Mouse (Mus musculus): Measurements from ENCODE around the gene Lce1e. TPM values are rescaled to one million over a fixed set of nuclear protein-coding genes. Genes with fewer than 3 reads are reported as not detected.
"Not testable (repeated sequence)": the region's sequence is repeated elsewhere in the genome, so short reads cannot be mapped to it uniquely, and the experiment has no call there.

Lce1e gene
- not detected in 2 replicates for polyA plus RNA-seq (2016; fragmentation: Nextera tagmentation; extraction: Ambion mirVana)

- H3K36me3 ChIP-seq = no peaks in the 10 kb centered on the region
- DNase-seq (ENCODE audit: low spot score) = no peak
- H3K27me3 ChIP-seq (ENCODE audit: low read depth, poor library complexity, severe bottlenecking) = no peaks in the 10 kb centered on the region
- no peaks in the 10 kb centered on the region for H3K4me1 ChIP-seq
- no peaks in the 10 kb centered on the region for H3K9me3 ChIP-seq (replicated peaks)
- WGBS = 88% methylated on average over 2 of the region's 2 CpGs
- no peak within 1 kb of the TSS for H3K27ac ChIP-seq
- H3K4me3 ChIP-seq = no peak within 1 kb of the TSS
Measured at GRCm38 (mm10) chr3:92708974-92709373, at the start of gene Lce1e. TSS of gene Lce1e (minus strand) at chr3:92709074.

DNA sequence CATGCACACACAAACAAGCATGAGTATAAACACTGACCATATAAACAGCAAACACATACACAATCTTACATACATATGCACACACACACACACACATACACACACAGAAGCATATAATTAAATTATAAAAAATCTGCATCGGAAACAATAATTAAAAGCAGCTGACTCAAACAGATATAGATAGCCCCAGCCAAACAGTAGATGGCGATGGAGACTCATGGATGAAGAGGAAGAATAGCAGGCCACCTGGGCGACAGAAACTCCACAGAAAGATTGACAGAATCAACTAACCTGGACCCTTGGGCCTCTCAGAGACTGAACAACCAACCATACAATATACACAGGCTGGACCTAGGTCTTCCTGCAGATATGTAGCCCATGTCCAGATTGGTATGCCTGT lies 44.3 kb upstream of the Lce1e start:
- Histone ChIP-seq H3K4me3 (no peak overlapping the region), H3K27ac (no peak overlapping the region), H3K36me3 (no peaks in the 10 kb centered on the region), H3K4me1 (no peaks in the 10 kb centered on the region), H3K27me3 (ENCODE audit: low read depth, poor library complexity, severe bottlenecking) (no peaks in the 10 kb centered on the region), H3K9me3 (replicated peaks) (no peaks in the 10 kb centered on the region)
- WGBS = 42% methylated on average over 3 of the region's 3 CpGs
- no peak for DNase-seq (ENCODE audit: low spot score)

GRCm38 (mm10) chr3:92752238-92752637 lies 43.4 kb upstream of the Lce1e start, which contains the start of gene Lce1g:
TSS of gene Lce1g (minus strand) at chr3:92752338.
- no peaks in the 10 kb centered on the region for H3K9me3 ChIP-seq (replicated peaks)
- 72% methylated on average over 1 of the region's 1 CpGs for WGBS
- no peak within 1 kb of the TSS for H3K27ac ChIP-seq
- no peak for DNase-seq (ENCODE audit: low spot score)
- no peaks in the 10 kb centered on the region for H3K36me3 ChIP-seq
- H3K27me3 ChIP-seq (ENCODE audit: low read depth, poor library complexity, severe bottlenecking) = no peaks in the 10 kb centered on the region
- H3K4me3 ChIP-seq = no peak within 1 kb of the TSS
- no peaks in the 10 kb centered on the region for H3K4me1 ChIP-seq

GRCm38 (mm10) chr3:92738996-92739395 lies 30.1 kb upstream of the Lce1e start, which contains the start of gene Gm38119:
TSS of gene Gm38119 (minus strand) at chr3:92739096.
- Histone ChIP-seq H3K27ac (no peak within 1 kb of the TSS), H3K4me1 (no peaks in the 10 kb centered on the region), H3K9me3 (replicated peaks) (no peaks in the 10 kb centered on the region), H3K4me3 (no peak within 1 kb of the TSS), H3K36me3 (no peaks in the 10 kb centered on the region), H3K27me3 (ENCODE audit: low read depth, poor library complexity, severe bottlenecking) (no peaks in the 10 kb centered on the region)
- DNase-seq (ENCODE audit: low spot score) = no peak
- 81% methylated on average over 1 of the region's 1 CpGs for WGBS

DNA sequence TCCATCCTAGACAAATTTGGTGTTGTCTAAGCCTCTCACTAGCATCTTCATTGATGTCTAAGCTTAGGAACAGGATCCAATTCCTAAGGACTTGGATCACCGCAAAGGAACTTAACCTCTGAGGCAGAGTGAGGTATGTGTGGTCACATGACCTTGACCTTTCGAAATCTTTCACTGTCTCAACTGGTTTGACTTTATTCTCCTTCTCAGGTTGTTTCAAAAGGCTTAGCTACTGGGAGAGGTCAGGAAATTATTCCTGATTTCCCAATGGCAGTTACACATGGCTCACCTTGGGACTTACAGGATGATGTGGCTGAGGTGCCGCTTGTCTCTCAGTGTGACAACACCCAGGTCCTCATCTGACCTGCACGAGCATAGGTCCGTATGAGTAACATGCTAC lies 13.8 kb upstream of the Lce1e start:
- WGBS = 88% methylated on average over 5 of the region's 5 CpGs
- no peaks in the 10 kb centered on the region for H3K27me3 ChIP-seq (ENCODE audit: low read depth, poor library complexity, severe bottlenecking)
- H3K27ac ChIP-seq = no peak overlapping the region
- no peak for DNase-seq (ENCODE audit: low spot score)
- H3K9me3 ChIP-seq (replicated peaks) = no peaks in the 10 kb centered on the region
- H3K4me1 ChIP-seq = no peaks in the 10 kb centered on the region
- H3K4me3 ChIP-seq = no peak overlapping the region
- H3K36me3 ChIP-seq = no peaks in the 10 kb centered on the region

DNA sequence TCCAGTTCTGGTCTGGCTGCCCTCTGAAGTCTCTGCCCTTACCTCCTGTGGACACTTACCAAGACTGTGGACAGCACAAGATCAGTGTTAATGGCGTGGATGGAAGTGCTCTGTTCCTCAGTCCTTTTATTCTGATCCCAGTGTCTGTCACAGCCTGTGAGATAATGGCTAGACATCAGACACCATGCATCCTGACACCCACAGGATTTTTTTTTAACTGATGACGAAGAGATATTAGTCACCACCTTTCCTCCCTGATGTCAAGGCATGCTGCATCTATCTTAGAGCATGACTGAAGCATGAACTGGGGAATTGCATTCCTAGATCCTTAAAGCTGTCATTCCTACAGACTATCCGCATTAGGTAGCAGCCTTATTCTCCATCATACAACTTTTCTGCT lies 11.4 kb upstream of the Lce1e start, which contains the start of gene Lce1f:
Gene Lce1f (minus strand): TSS at position 101 of the 400 bp plus-strand sequence.
- H3K4me3 ChIP-seq = no peak within 1 kb of the TSS
- H3K36me3 ChIP-seq = no peaks in the 10 kb centered on the region
- DNase-seq (ENCODE audit: low spot score) = no peak
- H3K4me1 ChIP-seq = no peaks in the 10 kb centered on the region
- 80% methylated on average over 3 of the region's 3 CpGs for WGBS
- no peak within 1 kb of the TSS for H3K27ac ChIP-seq
- no peaks in the 10 kb centered on the region for H3K27me3 ChIP-seq (ENCODE audit: low read depth, poor library complexity, severe bottlenecking)
- no peaks in the 10 kb centered on the region for H3K9me3 ChIP-seq (replicated peaks)

GRCm38 (mm10) chr3:92715122-92715521 lies 6.2 kb upstream of the Lce1e start:
- Histone ChIP-seq H3K27me3 (ENCODE audit: low read depth, poor library complexity, severe bottlenecking) (no peaks in the 10 kb centered on the region), H3K27ac (no peak overlapping the region), H3K4me1 (no peaks in the 10 kb centered on the region), H3K36me3 (no peaks in the 10 kb centered on the region), H3K9me3 (replicated peaks) (no peaks in the 10 kb centered on the region), H3K4me3 (no peak overlapping the region)
- DNase-seq (ENCODE audit: low spot score) = no peak

- Histone ChIP-seq H3K4me3 (no peak overlapping the region), H3K36me3 (no peaks in the 10 kb centered on the region), H3K27ac (no peak overlapping the region), H3K27me3 (ENCODE audit: low read depth, poor library complexity, severe bottlenecking) (no peaks in the 10 kb centered on the region), H3K9me3 (replicated peaks) (no peaks in the 10 kb centered on the region), H3K4me1 (no peaks in the 10 kb centered on the region)
- 50% methylated on average over 1 of the region's 1 CpGs for WGBS
- DNase-seq (ENCODE audit: low spot score) = no peak
Measured at GRCm38 (mm10) chr3:92694613-92695012, 14.3 kb downstream of the Lce1e start.

DNA sequence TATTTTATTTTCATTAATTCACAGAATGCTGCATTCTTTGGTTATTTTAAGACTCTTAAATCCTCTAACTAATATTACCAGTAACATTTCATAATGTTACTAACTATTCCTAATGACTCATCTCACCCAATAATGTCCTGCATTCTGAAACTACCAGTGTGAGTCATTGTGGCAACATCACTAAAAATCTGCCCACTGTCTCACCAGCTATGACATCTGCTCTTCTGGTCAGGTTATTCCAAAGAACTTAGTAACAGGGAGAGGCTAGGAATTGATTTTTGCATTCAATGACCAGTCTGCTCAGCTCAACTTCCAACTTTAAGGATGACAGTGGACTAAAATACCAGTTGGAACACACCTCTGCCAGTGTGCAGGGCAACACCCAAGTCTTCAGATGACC lies 17.2 kb downstream of the Lce1e start:
- Histone ChIP-seq H3K4me1 (no peaks in the 10 kb centered on the region), H3K27me3 (ENCODE audit: low read depth, poor library complexity, severe bottlenecking) (no peaks in the 10 kb centered on the region), H3K36me3 (no peaks in the 10 kb centered on the region), H3K27ac (no peak overlapping the region), H3K4me3 (no peak overlapping the region), H3K9me3 (replicated peaks) (no peaks in the 10 kb centered on the region)
- DNase-seq (ENCODE audit: low spot score) = no peak

DNA sequence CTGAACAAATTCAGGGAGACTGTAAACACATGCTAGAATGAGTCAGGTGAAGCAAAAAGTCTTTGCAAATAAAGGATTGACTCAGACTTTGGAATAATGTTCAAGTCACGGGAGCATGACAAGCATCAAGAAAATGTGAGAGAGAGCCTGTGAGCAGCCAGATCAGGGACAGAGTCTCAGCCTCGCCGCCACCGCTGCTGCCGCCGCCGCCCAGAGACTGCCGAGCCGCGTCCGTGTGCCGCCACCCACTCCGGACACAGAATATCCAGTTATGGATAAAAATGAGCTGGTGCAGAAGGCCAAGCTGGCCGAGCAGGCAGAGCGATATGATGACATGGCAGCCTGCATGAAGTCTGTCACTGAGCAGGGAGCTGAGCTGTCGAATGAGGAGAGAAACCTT lies 19.7 kb downstream of the Lce1e start:
- H3K4me3 ChIP-seq; H3K27ac ChIP-seq; H3K36me3 ChIP-seq; DNase-seq (ENCODE audit: low spot score); H3K9me3 ChIP-seq (replicated peaks); H3K27me3 ChIP-seq (ENCODE audit: low read depth, poor library complexity, severe bottlenecking); H3K4me1 ChIP-seq: not testable (repeated sequence)
- WGBS = 76% methylated on average over 16 of the region's 16 CpGs

GRCm38 (mm10) chr3:92687110-92687509 lies 21.8 kb downstream of the Lce1e start, which contains the start of gene Lce1d:
TSS of gene Lce1d (minus strand) at chr3:92687210.
- no peak within 1 kb of the TSS for H3K27ac ChIP-seq
- H3K4me3 ChIP-seq = no peak within 1 kb of the TSS
- no peaks in the 10 kb centered on the region for H3K4me1 ChIP-seq
- 64% methylated on average over 2 of the region's 2 CpGs for WGBS
- H3K27me3 ChIP-seq (ENCODE audit: low read depth, poor library complexity, severe bottlenecking) = no peaks in the 10 kb centered on the region
- no peak for DNase-seq (ENCODE audit: low spot score)
- no peaks in the 10 kb centered on the region for H3K9me3 ChIP-seq (replicated peaks)
- no peaks in the 10 kb centered on the region for H3K36me3 ChIP-seq

DNA sequence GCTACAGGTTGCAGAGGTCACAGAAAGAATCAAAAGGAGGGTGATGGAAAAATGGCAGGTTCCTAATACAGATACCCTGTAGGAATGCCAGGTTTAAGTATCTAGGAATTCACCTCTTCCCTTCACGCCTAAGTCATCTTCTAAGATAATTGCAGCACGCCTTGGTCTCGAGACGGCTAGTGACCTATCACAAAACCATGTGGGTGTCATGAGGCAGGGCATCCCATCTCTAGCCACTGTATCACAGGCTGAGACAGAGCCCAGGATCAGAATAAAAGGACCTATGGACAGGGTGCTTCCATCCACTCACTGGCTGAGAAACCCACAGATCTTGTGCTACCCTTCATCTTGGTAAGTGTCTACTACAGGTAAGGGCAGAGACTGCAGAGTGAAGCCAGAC lies 29.9 kb downstream of the Lce1e start, which contains the start of gene Lce1c:
Gene Lce1c (plus strand): TSS at position 301 of the 400 bp plus-strand sequence.
- 82% methylated on average over 4 of the region's 4 CpGs for WGBS
- no peaks in the 10 kb centered on the region for H3K9me3 ChIP-seq (replicated peaks)
- DNase-seq (ENCODE audit: low spot score) = no peak
- H3K36me3 ChIP-seq = no peaks in the 10 kb centered on the region
- H3K27ac ChIP-seq = no peak within 1 kb of the TSS
- no peak within 1 kb of the TSS for H3K4me3 ChIP-seq
- H3K4me1 ChIP-seq = no peaks in the 10 kb centered on the region
- no peaks in the 10 kb centered on the region for H3K27me3 ChIP-seq (ENCODE audit: low read depth, poor library complexity, severe bottlenecking)

GRCm38 (mm10) chr3:92670215-92670614 lies 38.7 kb downstream of the Lce1e start, which contains the start of gene Lce1a2:
TSS of gene Lce1a2 (minus strand) at chr3:92670315.
- H3K4me1 ChIP-seq = no peaks in the 10 kb centered on the region
- H3K27ac ChIP-seq = no peak within 1 kb of the TSS
- H3K9me3 ChIP-seq (replicated peaks) = no peaks in the 10 kb centered on the region
- H3K27me3 ChIP-seq (ENCODE audit: low read depth, poor library complexity, severe bottlenecking) = no peaks in the 10 kb centered on the region
- no peaks in the 10 kb centered on the region for H3K36me3 ChIP-seq
- no peak for DNase-seq (ENCODE audit: low spot score)
- no peak within 1 kb of the TSS for H3K4me3 ChIP-seq
